In genomic region chr2:58094818-58095217, GRCm38 (mm10) we compare ENCODE assay signal across 35 mouse cellular contexts. TPM values are rescaled to one million over a fixed set of nuclear protein-coding genes. Genes with fewer than 3 reads are reported as not detected.
A peak's percentile ranks its signal among the peaks of the same experiment; 100 is the strongest.
DNase-seq lines count a peak whose midpoint lies in the region; ATAC-seq and TF ChIP-seq lines count a peak whose summit lies in the region.
"Had no signal": no experiment of that assay in that cellular context is flagged by ENCODE, and none has a peak within 500 bp of the region (broad histone marks: within the 10 kb centered on the region; RNA-seq: fewer than 3 reads in every experiment).

No protein-coding gene starts in this region.

- no peak overlapping the region for H3K9ac ChIP-seq in embryonic facial prominence, embryonic 11.5 days (replicated peaks; ENCODE audit: low read length)
- no peak overlapping the region for H3K9ac ChIP-seq in forebrain, embryonic 12.5 days
- H3K9ac ChIP-seq in forebrain, embryonic 15.5 days (replicated peaks) = no peak overlapping the region
- H3K9ac ChIP-seq in midbrain, postnatal 0 days (replicated peaks; ENCODE audit: low read length, poor library complexity, severe bottlenecking) = no peak overlapping the region
- H3K9ac ChIP-seq: embryonic facial prominence, embryonic 13.5 days; heart, embryonic 13.5 days; hindbrain, embryonic 14.5 days had no signal

- TF ChIP-seq CTCF in midbrain, postnatal 0 days (IDR thresholded peaks at IDR 0.05) = no peak

- DNase-seq in embryonic facial prominence, embryonic 11.5 days (ENCODE audit: low spot score) = peak; percentile 1
- no peak for DNase-seq in embryonic facial prominence, embryonic 10.5 days (ENCODE audit: low spot score)
- no peak for DNase-seq in midbrain, postnatal 0 days (ENCODE audit: low spot score)
- no peak for DNase-seq in kidney, postnatal 14 days
- no peak for DNase-seq in thymus, postnatal 4 days
- DNase-seq: adrenal gland, postnatal 10 days; adrenal gland, postnatal 36 days; B cell, adult 2 months; cerebellum, adult 11 months; cerebellum, adult 2 months; cerebellum, adult 9-11 months; cerebellum, postnatal 25 days; gastrocnemius, postnatal 10 days; gastrocnemius, postnatal 36 days; heart, adult 2 months; heart, postnatal 14 days; heart, postnatal 4 days; kidney, adult 18-20 months had no signal

- no peak for ATAC-seq in embryonic facial prominence, embryonic 11.5 days (replicated peaks; ENCODE audit: insufficient number of reproducible peaks, low FRiP score, low TSS enrichment, low read depth)
- ATAC-seq in forebrain, embryonic 12.5 days (ENCODE audit: low FRiP score) = peak; percentile 60; the same call in 1 of the 2 replicates
- peak; percentile 46 for ATAC-seq in forebrain, embryonic 15.5 days (replicated peaks)
- no peak for ATAC-seq in midbrain, postnatal 0 days (ENCODE audit: low FRiP score)
- ATAC-seq: hindbrain, postnatal 0 days; inflammation-experienced regulatory T-cells, adult 6 months; intestine, embryonic 16.5 days; Patski had no signal

- no peak overlapping the region for H3K27ac ChIP-seq in embryonic facial prominence, embryonic 11.5 days (replicated peaks; ENCODE audit: low read depth, low read length)
- no peak overlapping the region for H3K27ac ChIP-seq in embryonic facial prominence, embryonic 10.5 days (replicated peaks)
- no peak overlapping the region for H3K27ac ChIP-seq in forebrain, embryonic 12.5 days
- no peak overlapping the region for H3K27ac ChIP-seq in forebrain, embryonic 15.5 days (replicated peaks)
- H3K27ac ChIP-seq in midbrain, postnatal 0 days (ENCODE audit: low read depth, low read length) = no peak overlapping the region
- H3K27ac ChIP-seq: embryonic facial prominence, embryonic 13.5 days; heart, adult 2 months; heart, embryonic 10.5 days; heart, embryonic 13.5 days; hindbrain, embryonic 14.5 days; hindbrain, postnatal 0 days had no signal

- 57% methylated on average over 1 of the region's 1 CpGs for WGBS in embryonic facial prominence, embryonic 11.5 days
- WGBS in embryonic facial prominence, embryonic 10.5 days = 72% methylated on average over 1 of the region's 1 CpGs
- 7% methylated on average over 1 of the region's 1 CpGs for WGBS in forebrain, embryonic 12.5 days
- WGBS in forebrain, embryonic 15.5 days = 4% methylated on average over 1 of the region's 1 CpGs
- WGBS in midbrain, postnatal 0 days = 82% methylated on average over 1 of the region's 1 CpGs

- H3K4me3 ChIP-seq in embryonic facial prominence, embryonic 11.5 days (ENCODE audit: low read depth, low read length) = no peak overlapping the region
- no peak overlapping the region for H3K4me3 ChIP-seq in embryonic facial prominence, embryonic 10.5 days
- H3K4me3 ChIP-seq in forebrain, embryonic 12.5 days (replicated peaks) = no peak overlapping the region
- no peak overlapping the region for H3K4me3 ChIP-seq in forebrain, embryonic 15.5 days
- no peak overlapping the region for H3K4me3 ChIP-seq in midbrain, postnatal 0 days (ENCODE audit: low read depth, low read length)
- H3K4me3 ChIP-seq: embryonic facial prominence, embryonic 13.5 days; erythroblast, embryonic 14.5 days; heart, adult 2 months; heart, embryonic 10.5 days; heart, embryonic 13.5 days had no signal

- no peaks in the 10 kb centered on the region for H3K27me3 ChIP-seq in embryonic facial prominence, embryonic 11.5 days (ENCODE audit: control insufficient read depth, insufficient read depth, low read length)
- no peaks in the 10 kb centered on the region for H3K27me3 ChIP-seq in embryonic facial prominence, embryonic 10.5 days (replicated peaks; ENCODE audit: low read depth, poor library complexity, severe bottlenecking)
- H3K27me3 ChIP-seq in forebrain, embryonic 12.5 days = no peaks in the 10 kb centered on the region
- no peaks in the 10 kb centered on the region for H3K27me3 ChIP-seq in forebrain, embryonic 15.5 days
- no peaks in the 10 kb centered on the region for H3K27me3 ChIP-seq in midbrain, postnatal 0 days (ENCODE audit: insufficient read depth, low read length)
- H3K27me3 ChIP-seq: CH12.LX; embryonic facial prominence, embryonic 13.5 days; heart, embryonic 13.5 days had no signal

- no peak overlapping the region for H3K4me2 ChIP-seq in embryonic facial prominence, embryonic 11.5 days (ENCODE audit: low read depth, low read length)
- no peak overlapping the region for H3K4me2 ChIP-seq in forebrain, embryonic 12.5 days
- no peak overlapping the region for H3K4me2 ChIP-seq in forebrain, embryonic 15.5 days (replicated peaks)
- H3K4me2 ChIP-seq in midbrain, postnatal 0 days (ENCODE audit: low read depth, low read length, poor library complexity, severe bottlenecking) = no peak overlapping the region
- H3K4me2 ChIP-seq: embryonic facial prominence, embryonic 13.5 days; heart, embryonic 13.5 days; hindbrain, embryonic 14.5 days had no signal

- no peaks in the 10 kb centered on the region for H3K36me3 ChIP-seq in embryonic facial prominence, embryonic 11.5 days (replicated peaks; ENCODE audit: control insufficient read depth, insufficient read depth, low read depth, low read length)
- no peaks in the 10 kb centered on the region for H3K36me3 ChIP-seq in embryonic facial prominence, embryonic 10.5 days (replicated peaks)
- H3K36me3 ChIP-seq in forebrain, embryonic 12.5 days (replicated peaks) = no peaks in the 10 kb centered on the region
- no peaks in the 10 kb centered on the region for H3K36me3 ChIP-seq in forebrain, embryonic 15.5 days
- no peaks in the 10 kb centered on the region for H3K36me3 ChIP-seq in midbrain, postnatal 0 days (ENCODE audit: insufficient read depth, low read length)
- H3K36me3 ChIP-seq: embryonic facial prominence, embryonic 13.5 days; G1E; heart, embryonic 10.5 days; heart, embryonic 13.5 days had no signal

- H3K4me1 ChIP-seq in embryonic facial prominence, embryonic 11.5 days (ENCODE audit: control insufficient read depth, insufficient read depth, low read length) = no peaks in the 10 kb centered on the region
- H3K4me1 ChIP-seq in embryonic facial prominence, embryonic 10.5 days = no peaks in the 10 kb centered on the region
- peaks cover 5% of the 10 kb centered on the region; the same call in 1 of the 2 replicates for H3K4me1 ChIP-seq in forebrain, embryonic 12.5 days
- H3K4me1 ChIP-seq in forebrain, embryonic 15.5 days = peaks cover 14% of the 10 kb centered on the region; the same call in 1 of the 2 replicates
- H3K4me1 ChIP-seq in midbrain, postnatal 0 days (ENCODE audit: insufficient read depth, low read length) = no peaks in the 10 kb centered on the region
- H3K4me1 ChIP-seq: embryonic facial prominence, embryonic 13.5 days; heart, embryonic 10.5 days; heart, embryonic 13.5 days had no signal

- no peaks in the 10 kb centered on the region for H3K9me3 ChIP-seq in embryonic facial prominence, embryonic 11.5 days (replicated peaks; ENCODE audit: control insufficient read depth, low read length)
- no peaks in the 10 kb centered on the region for H3K9me3 ChIP-seq in embryonic facial prominence, embryonic 10.5 days
- no peaks in the 10 kb centered on the region for H3K9me3 ChIP-seq in forebrain, embryonic 12.5 days
- no peaks in the 10 kb centered on the region for H3K9me3 ChIP-seq in forebrain, embryonic 15.5 days
- no peaks in the 10 kb centered on the region for H3K9me3 ChIP-seq in midbrain, postnatal 0 days (ENCODE audit: low read length)
- H3K9me3 ChIP-seq: embryonic facial prominence, embryonic 13.5 days; G1E; heart, embryonic 10.5 days; heart, embryonic 13.5 days had no signal

RNA-seq across cellular contexts. Expression of gene Ermn, which starts 42.2 kb away (rescaled TPM):
- 0.81 and 0.84 TPM in 2 replicates for polyA plus RNA-seq in embryonic facial prominence, embryonic 11.5 days (2014; fragmentation: Nextera tagmentation; extraction: Ambion mirVana)
- 0.18 and 0.67 TPM in 2 replicates for polyA plus RNA-seq in embryonic facial prominence, embryonic 10.5 days (2016; fragmentation: Nextera tagmentation; extraction: Ambion mirVana)
- 2.3 and 2.8 TPM in 2 replicates for polyA plus RNA-seq in forebrain, embryonic 12.5 days (2016; fragmentation: Nextera tagmentation; extraction: Ambion mirVana)
- 1.9 and 2.5 TPM in 2 replicates for polyA plus RNA-seq in forebrain, embryonic 15.5 days (2015; fragmentation: Nextera tagmentation; extraction: Ambion mirVana)
- total RNA-seq in midbrain, postnatal 0 days (2014; rRNA removed) = 0.22 TPM in 1 of 2 replicates, not detected in the other
- polyA plus RNA-seq in midbrain, postnatal 0 days (2015; fragmentation: Nextera tagmentation; extraction: Ambion mirVana) = 0.27 and 0.38 TPM in 2 replicates
- total RNA-seq: adrenal gland, adult 18-20 months; adrenal gland, postnatal 10 days; adrenal gland, postnatal 36 days; common myeloid progenitor, adult 5-6 weeks; gastrocnemius, postnatal 10 days; gastrocnemius, postnatal 36 days; granulocyte monocyte progenitor cell, adult 5-6 weeks; heart, adult 2 months; heart, postnatal 14 days; heart, postnatal 4 days had no signal
- polyA plus RNA-seq: erythroblast, embryonic 14.5 days; G1E; heart, adult 2 months; heart, embryonic 10.5 days; heart, embryonic 13.5 days; heart, embryonic 16.5 days; Patski had no signal

Comparison
In these comparisons a context has a peak if more than half of its experiments do, and no peak if none do; other contexts are left out.
1. ATAC-seq: peak in forebrain, embryonic 12.5 days (single experiment) and forebrain, embryonic 15.5 days (single experiment); none in embryonic facial prominence, embryonic 11.5 days (single experiment) and midbrain, postnatal 0 days (single experiment).